Mouse (Mus musculus): Measurements from ENCODE around the gene Mtcl1. TPM values are rescaled to one million over a fixed set of nuclear protein-coding genes. Genes with fewer than 3 reads are reported as not detected.

The Mtcl1 gene
- total RNA-seq, 2 experiments from 2014 or later = 30.3 to 31.4 TPM

Other genes starting within 250 kb of the Mtcl1 start
- 100 to 1,000 TPM; 119 to 128 TPM for gene Rab12, start 70.0 kb upstream of the Mtcl1 start, total RNA-seq (2021)
- gene Themis3, start 144.9 kb upstream of the Mtcl1 start, total RNA-seq (2021) = not detected

Measured in gastrocnemius, postnatal 4 days (tissue).